Mouse (Mus musculus): ENCODE measurements at regions not wholly inside any gene's neighbourhood (a gene's known extent, or its start where the extent isn't known, plus 50 kb on each side); places are given as distances from the start of the nearest gene placed in this dataset.

- TF ChIP-seq POLR2A (IDR thresholded peaks at IDR 0.05; ENCODE audit: insufficient read depth, low read length) (no peak), EP300 (IDR thresholded peaks at IDR 0.05; ENCODE audit: insufficient read depth, low read depth, low read length) (no peak), CTCF (IDR thresholded peaks at IDR 0.05; ENCODE audit: low read depth, low read length) (no peak)
- Histone ChIP-seq H3K27ac (ENCODE audit: insufficient read depth, low read length) (no peak overlapping the region), H3K9ac (ENCODE audit: low read depth, poor library complexity, severe bottlenecking) (no peak overlapping the region), H3K36me3 (ENCODE audit: control insufficient read depth, insufficient read depth, low read length, poor library complexity, severe bottlenecking) (no peaks in the 10 kb centered on the region), H3K4me1 (ENCODE audit: control insufficient read depth, insufficient read depth, low read length) (peaks cover 3% of the 10 kb centered on the region), H3K27me3 (ENCODE audit: control insufficient read depth, insufficient read depth, low read length, poor library complexity, severe bottlenecking) (no peaks in the 10 kb centered on the region), H3K4me3 (ENCODE audit: low read depth, low read length) (no peak overlapping the region), H3K9me3 (replicated peaks; ENCODE audit: control insufficient read depth, insufficient read depth, low read length, poor library complexity, severe bottlenecking) (no peaks in the 10 kb centered on the region)
Measured at GRCm38 (mm10) chr8:26244308-26244707, 125.0 kb downstream of the Gm45692 start.

GRCm38 (mm10) chr8:26255191-26255669, 135.9 kb downstream of the Gm45692 start:
- peak overlapping the region; percentile 27; the same call in 1 of the 2 replicates for H3K9ac ChIP-seq (ENCODE audit: low read depth, poor library complexity, severe bottlenecking)
- no peak overlapping the region for H3K4me3 ChIP-seq (ENCODE audit: low read depth, low read length)
- no peaks in the 10 kb centered on the region for H3K36me3 ChIP-seq (ENCODE audit: control insufficient read depth, insufficient read depth, low read length, poor library complexity, severe bottlenecking)
- H3K4me1 ChIP-seq (ENCODE audit: control insufficient read depth, insufficient read depth, low read length) = no peaks in the 10 kb centered on the region
- H3K27me3 ChIP-seq (ENCODE audit: control insufficient read depth, insufficient read depth, low read length, poor library complexity, severe bottlenecking) = peaks cover 2% of the 10 kb centered on the region; the same call in 1 of the 2 replicates
- H3K27ac ChIP-seq (ENCODE audit: insufficient read depth, low read length) = peak overlapping the region; percentile 86
- peaks cover 9% of the 10 kb centered on the region for H3K9me3 ChIP-seq (replicated peaks; ENCODE audit: control insufficient read depth, insufficient read depth, low read length, poor library complexity, severe bottlenecking)
- TF ChIP-seq POLR2A (IDR thresholded peaks at IDR 0.05; ENCODE audit: insufficient read depth, low read length) = no peak
- TF ChIP-seq EP300 (IDR thresholded peaks at IDR 0.05; ENCODE audit: insufficient read depth, low read depth, low read length) = peak; percentile 83

GRCm38 (mm10) chr8:26260294-26260693, 141.0 kb downstream of the Gm45692 start:
- TF ChIP-seq EP300 (IDR thresholded peaks at IDR 0.05; ENCODE audit: insufficient read depth, low read depth, low read length) (no peak), CTCF (IDR thresholded peaks at IDR 0.05; ENCODE audit: low read depth, low read length) (no peak), POLR2A (IDR thresholded peaks at IDR 0.05; ENCODE audit: insufficient read depth, low read length) (no peak)

GRCm38 (mm10) chr8:26262536-26262935, 143.2 kb downstream of the Gm45692 start:
- TF ChIP-seq EP300 (IDR thresholded peaks at IDR 0.05; ENCODE audit: insufficient read depth, low read depth, low read length) (no peak), POLR2A (IDR thresholded peaks at IDR 0.05; ENCODE audit: insufficient read depth, low read length) (no peak), CTCF (IDR thresholded peaks at IDR 0.05; ENCODE audit: low read depth, low read length) (no peak)
- H3K4me1 ChIP-seq (ENCODE audit: control insufficient read depth, insufficient read depth, low read length) = no peaks in the 10 kb centered on the region

More at GRCm38 (mm10) chr8:26260294-26260693, 141.0 kb downstream of the Gm45692 start:
- Histone ChIP-seq H3K4me1 (ENCODE audit: control insufficient read depth, insufficient read depth, low read length) (no peaks in the 10 kb centered on the region), H3K9me3 (replicated peaks; ENCODE audit: control insufficient read depth, insufficient read depth, low read length, poor library complexity, severe bottlenecking) (peaks cover 14% of the 10 kb centered on the region), H3K36me3 (ENCODE audit: control insufficient read depth, insufficient read depth, low read length, poor library complexity, severe bottlenecking) (no peaks in the 10 kb centered on the region), H3K9ac (ENCODE audit: low read depth, poor library complexity, severe bottlenecking) (no peak overlapping the region), H3K27me3 (ENCODE audit: control insufficient read depth, insufficient read depth, low read length, poor library complexity, severe bottlenecking) (peaks cover 2% of the 10 kb centered on the region; the same call in 1 of the 2 replicates), H3K4me3 (ENCODE audit: low read depth, low read length) (no peak overlapping the region), H3K27ac (ENCODE audit: insufficient read depth, low read length) (no peak overlapping the region)

GRCm38 (mm10) chr8:26264869-26265321, 145.6 kb downstream of the Gm45692 start:
- Histone ChIP-seq H3K9ac (ENCODE audit: low read depth, poor library complexity, severe bottlenecking) (no peak overlapping the region), H3K4me3 (ENCODE audit: low read depth, low read length) (peak overlapping the region; percentile 32; the same call in 1 of the 2 replicates), H3K36me3 (ENCODE audit: control insufficient read depth, insufficient read depth, low read length, poor library complexity, severe bottlenecking) (no peaks in the 10 kb centered on the region), H3K27ac (ENCODE audit: insufficient read depth, low read length) (no peak overlapping the region), H3K27me3 (ENCODE audit: control insufficient read depth, insufficient read depth, low read length, poor library complexity, severe bottlenecking) (no peaks in the 10 kb centered on the region), H3K9me3 (replicated peaks; ENCODE audit: control insufficient read depth, insufficient read depth, low read length, poor library complexity, severe bottlenecking) (peaks cover 14% of the 10 kb centered on the region), H3K4me1 (ENCODE audit: control insufficient read depth, insufficient read depth, low read length) (no peaks in the 10 kb centered on the region)
- no peak for TF ChIP-seq POLR2A (IDR thresholded peaks at IDR 0.05; ENCODE audit: insufficient read depth, low read length)
- TF ChIP-seq CTCF (IDR thresholded peaks at IDR 0.05; ENCODE audit: low read depth, low read length) = no peak
- TF ChIP-seq EP300 (IDR thresholded peaks at IDR 0.05; ENCODE audit: insufficient read depth, low read depth, low read length) = 0 out of 2 replicates have a peak, but pooled peaks have one; percentile 37

More at GRCm38 (mm10) chr8:26262536-26262935, 143.2 kb downstream of the Gm45692 start:
- no peak overlapping the region for H3K9ac ChIP-seq (ENCODE audit: low read depth, poor library complexity, severe bottlenecking)
- H3K9me3 ChIP-seq (replicated peaks; ENCODE audit: control insufficient read depth, insufficient read depth, low read length, poor library complexity, severe bottlenecking) = peaks cover 14% of the 10 kb centered on the region
- H3K27me3 ChIP-seq (ENCODE audit: control insufficient read depth, insufficient read depth, low read length, poor library complexity, severe bottlenecking) = no peaks in the 10 kb centered on the region
- no peak overlapping the region for H3K27ac ChIP-seq (ENCODE audit: insufficient read depth, low read length)
- no peak overlapping the region for H3K4me3 ChIP-seq (ENCODE audit: low read depth, low read length)
- H3K36me3 ChIP-seq (ENCODE audit: control insufficient read depth, insufficient read depth, low read length, poor library complexity, severe bottlenecking) = no peaks in the 10 kb centered on the region

- Histone ChIP-seq H3K27ac (ENCODE audit: insufficient read depth, low read length) (no peak overlapping the region), H3K36me3 (ENCODE audit: control insufficient read depth, insufficient read depth, low read length, poor library complexity, severe bottlenecking) (no peaks in the 10 kb centered on the region), H3K4me1 (ENCODE audit: control insufficient read depth, insufficient read depth, low read length) (no peaks in the 10 kb centered on the region), H3K27me3 (ENCODE audit: control insufficient read depth, insufficient read depth, low read length, poor library complexity, severe bottlenecking) (no peaks in the 10 kb centered on the region), H3K9ac (ENCODE audit: low read depth, poor library complexity, severe bottlenecking) (0 out of 2 replicates have a peak overlapping the region, but pooled peaks have one; percentile 8), H3K4me3 (ENCODE audit: low read depth, low read length) (no peak overlapping the region), H3K9me3 (replicated peaks; ENCODE audit: control insufficient read depth, insufficient read depth, low read length, poor library complexity, severe bottlenecking) (peaks cover 14% of the 10 kb centered on the region)
- TF ChIP-seq POLR2A (IDR thresholded peaks at IDR 0.05; ENCODE audit: insufficient read depth, low read length) = no peak
- TF ChIP-seq EP300 (IDR thresholded peaks at IDR 0.05; ENCODE audit: insufficient read depth, low read depth, low read length) = no peak
- no peak for TF ChIP-seq CTCF (IDR thresholded peaks at IDR 0.05; ENCODE audit: low read depth, low read length)
Measured at GRCm38 (mm10) chr8:26265366-26265765, 146.0 kb downstream of the Gm45692 start.
